In the genomic region with DNA sequence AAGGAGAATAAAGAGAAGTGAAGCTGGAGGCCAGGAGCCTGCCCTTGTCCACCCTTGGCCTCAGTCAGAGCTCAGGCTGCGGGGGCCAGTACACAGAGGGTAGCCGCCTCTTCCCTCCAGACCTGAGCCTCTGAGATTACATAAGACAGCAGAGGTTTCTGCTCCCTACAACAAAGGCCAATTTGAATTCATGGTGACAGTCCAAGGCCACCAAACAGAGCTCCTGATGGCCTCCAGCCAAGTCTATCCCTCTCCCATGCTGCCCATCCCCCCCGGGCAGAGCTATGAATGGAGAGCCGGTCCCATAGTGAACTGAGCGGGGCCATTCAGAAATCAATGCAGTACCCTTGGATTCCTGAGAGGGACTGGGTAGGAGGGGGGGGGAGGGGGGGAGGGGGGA, we compare ENCODE assay signal across 10 mouse cellular contexts. TPM values are rescaled to one million over a fixed set of nuclear protein-coding genes. Genes with fewer than 3 reads are reported as not detected.
DNase-seq lines count a peak whose midpoint lies in the region; ATAC-seq lines count a peak whose summit lies in the region.
"Had no signal": no experiment of that assay in that cellular context is flagged by ENCODE, and none has a peak within 500 bp of the region (broad histone marks: within the 10 kb centered on the region; RNA-seq: fewer than 3 reads in every experiment).

No protein-coding gene starts in this region.

- 51% methylated on average over 5 of the region's 5 CpGs for WGBS in forebrain, embryonic 12.5 days
- WGBS in forebrain, embryonic 11.5 days: 76% methylated on average over 5 of the region's 5 CpGs
- WGBS in stomach, embryonic 15.5 days: 77% methylated on average over 5 of the region's 5 CpGs
- 87% methylated on average over 5 of the region's 5 CpGs for WGBS in kidney, embryonic 15.5 days

- no peaks in the 10 kb centered on the region for H3K36me3 ChIP-seq in forebrain, embryonic 12.5 days (replicated peaks)
- H3K36me3 ChIP-seq in forebrain, embryonic 11.5 days (ENCODE audit: control insufficient read depth, insufficient read depth, low read length): no peaks in the 10 kb centered on the region
- H3K36me3 ChIP-seq in stomach, embryonic 15.5 days: no peaks in the 10 kb centered on the region
- 0 out of 2 replicates have a peak, but pooled peaks cover 2% of the 10 kb centered on the region for H3K36me3 ChIP-seq in kidney, embryonic 15.5 days

- no peak overlapping the region for H3K4me2 ChIP-seq in forebrain, embryonic 12.5 days
- no peak overlapping the region for H3K4me2 ChIP-seq in forebrain, embryonic 11.5 days (ENCODE audit: low read depth, low read length, severe bottlenecking)
- no peak overlapping the region for H3K4me2 ChIP-seq in stomach, embryonic 15.5 days
- H3K4me2 ChIP-seq in kidney, embryonic 15.5 days: no peak overlapping the region

- H3K9me3 ChIP-seq in forebrain, embryonic 12.5 days: no peaks in the 10 kb centered on the region
- no peaks in the 10 kb centered on the region for H3K9me3 ChIP-seq in forebrain, embryonic 11.5 days (ENCODE audit: control insufficient read depth, low read length)
- no peaks in the 10 kb centered on the region for H3K9me3 ChIP-seq in stomach, embryonic 15.5 days
- no peaks in the 10 kb centered on the region for H3K9me3 ChIP-seq in kidney, embryonic 15.5 days (replicated peaks)

- H3K9ac ChIP-seq in forebrain, embryonic 12.5 days: no peak overlapping the region
- H3K9ac ChIP-seq in forebrain, embryonic 11.5 days (ENCODE audit: low read length): no peak overlapping the region
- H3K9ac ChIP-seq in stomach, embryonic 15.5 days: no peak overlapping the region
- no peak overlapping the region for H3K9ac ChIP-seq in kidney, embryonic 15.5 days

- ATAC-seq in forebrain, embryonic 12.5 days (ENCODE audit: low FRiP score): peak; percentile 81; the same call in 1 of the 2 replicates
- no peak; the same call in 1 of the 2 replicates for ATAC-seq in forebrain, embryonic 11.5 days (replicated peaks; ENCODE audit: low FRiP score)
- peak; percentile 56; the same call in 1 of the 2 replicates for ATAC-seq in stomach, embryonic 15.5 days (ENCODE audit: insufficient read depth, low FRiP score, low read depth)
- no peak for ATAC-seq in kidney, embryonic 15.5 days (replicated peaks; ENCODE audit: low FRiP score)

- 0 out of 2 replicates have a peak overlapping the region, but pooled peaks have one; percentile 36 for H3K27ac ChIP-seq in forebrain, embryonic 12.5 days
- H3K27ac ChIP-seq in forebrain, embryonic 11.5 days (ENCODE audit: low read depth, low read length): no peak overlapping the region
- no peak overlapping the region for H3K27ac ChIP-seq in stomach, embryonic 15.5 days
- H3K27ac ChIP-seq in kidney, embryonic 15.5 days: no peak overlapping the region

- DNase-seq in forebrain, embryonic 11.5 days (ENCODE audit: low spot score): no peak
- DNase-seq in right cerebral cortex, postnatal 14 days: peak; percentile 44
- DNase-seq in right cerebral cortex, postnatal 36 days (ENCODE audit: low spot score in 2 of 2): no peak
- DNase-seq in liver (peak; percentile 56), adipocyte (ENCODE audit: low spot score) (no peak)
- DNase-seq: kidney, postnatal 14 days had no signal

- H3K4me3 ChIP-seq in forebrain, embryonic 12.5 days (replicated peaks): no peak overlapping the region
- H3K4me3 ChIP-seq in forebrain, embryonic 11.5 days (ENCODE audit: low read depth, low read length): no peak overlapping the region
- no peak overlapping the region for H3K4me3 ChIP-seq in stomach, embryonic 15.5 days (replicated peaks)
- no peak overlapping the region for H3K4me3 ChIP-seq in kidney, embryonic 15.5 days (replicated peaks)

- no peaks in the 10 kb centered on the region for H3K27me3 ChIP-seq in forebrain, embryonic 12.5 days
- H3K27me3 ChIP-seq in forebrain, embryonic 11.5 days (ENCODE audit: control insufficient read depth, insufficient read depth, low read length): no peaks in the 10 kb centered on the region
- H3K27me3 ChIP-seq in stomach, embryonic 15.5 days (replicated peaks): no peaks in the 10 kb centered on the region
- H3K27me3 ChIP-seq in kidney, embryonic 15.5 days: no peaks in the 10 kb centered on the region

- H3K4me1 ChIP-seq in forebrain, embryonic 12.5 days: peaks cover 13% of the 10 kb centered on the region
- no peaks in the 10 kb centered on the region; the same call in 1 of the 2 replicates for H3K4me1 ChIP-seq in forebrain, embryonic 11.5 days (replicated peaks; ENCODE audit: control insufficient read depth, insufficient read depth, low read length)
- H3K4me1 ChIP-seq in stomach, embryonic 15.5 days: no peaks in the 10 kb centered on the region
- H3K4me1 ChIP-seq in kidney, embryonic 15.5 days: no peaks in the 10 kb centered on the region

RNA-seq across cellular contexts. Expression of gene Olfr412, which starts 31.6 kb away (rescaled TPM):
- polyA plus RNA-seq in forebrain, embryonic 12.5 days (2016; fragmentation: Nextera tagmentation; extraction: Ambion mirVana): not detected in 2 replicates
- not detected in 2 replicates for polyA plus RNA-seq in forebrain, embryonic 11.5 days (2014; fragmentation: Nextera tagmentation; extraction: Ambion mirVana)
- not detected in 2 replicates for polyA plus RNA-seq in stomach, embryonic 15.5 days (2015; fragmentation: Nextera tagmentation; extraction: Ambion mirVana)
- not detected in 2 replicates for polyA plus RNA-seq in kidney, embryonic 15.5 days (2015; fragmentation: Nextera tagmentation; extraction: Ambion mirVana)
- polyA plus RNA-seq: frontal cortex, adult 2 months had no signal

RNA-seq across cellular contexts. Expression of gene Olfr411, which starts 41.0 kb away (rescaled TPM):
- polyA plus RNA-seq in forebrain, embryonic 12.5 days (2016; fragmentation: Nextera tagmentation; extraction: Ambion mirVana): not detected in 2 replicates
- polyA plus RNA-seq in forebrain, embryonic 11.5 days (2014; fragmentation: Nextera tagmentation; extraction: Ambion mirVana): not detected in 2 replicates
- polyA plus RNA-seq in stomach, embryonic 15.5 days (2015; fragmentation: Nextera tagmentation; extraction: Ambion mirVana): not detected in 2 replicates
- polyA plus RNA-seq in kidney, embryonic 15.5 days (2015; fragmentation: Nextera tagmentation; extraction: Ambion mirVana): not detected in 2 replicates
- polyA plus RNA-seq: frontal cortex, adult 2 months had no signal

RNA-seq across cellular contexts. Expression of gene Olfr410, which starts 55.7 kb away (rescaled TPM):
- not detected in 2 replicates for polyA plus RNA-seq in forebrain, embryonic 12.5 days (2016; fragmentation: Nextera tagmentation; extraction: Ambion mirVana)
- polyA plus RNA-seq in forebrain, embryonic 11.5 days (2014; fragmentation: Nextera tagmentation; extraction: Ambion mirVana): not detected in 2 replicates
- polyA plus RNA-seq in stomach, embryonic 15.5 days (2015; fragmentation: Nextera tagmentation; extraction: Ambion mirVana): not detected in 2 replicates
- not detected in 2 replicates for polyA plus RNA-seq in kidney, embryonic 15.5 days (2015; fragmentation: Nextera tagmentation; extraction: Ambion mirVana)
- polyA plus RNA-seq: frontal cortex, adult 2 months had no signal

Comparison
In these comparisons a context has a peak if more than half of its experiments do, and no peak if none do; other contexts are left out.
1. ATAC-seq: peak in forebrain, embryonic 12.5 days (single experiment) and stomach, embryonic 15.5 days (single experiment); none in forebrain, embryonic 11.5 days (single experiment) and kidney, embryonic 15.5 days (single experiment).
2. DNase-seq: peak in right cerebral cortex, postnatal 14 days (single experiment) and liver (single experiment); none in forebrain, embryonic 11.5 days (single experiment), right cerebral cortex, postnatal 36 days (0 of 2) and adipocyte (single experiment).